Comparison of ENCODE assay signal across 11 mouse cellular contexts in the genomic region with DNA sequence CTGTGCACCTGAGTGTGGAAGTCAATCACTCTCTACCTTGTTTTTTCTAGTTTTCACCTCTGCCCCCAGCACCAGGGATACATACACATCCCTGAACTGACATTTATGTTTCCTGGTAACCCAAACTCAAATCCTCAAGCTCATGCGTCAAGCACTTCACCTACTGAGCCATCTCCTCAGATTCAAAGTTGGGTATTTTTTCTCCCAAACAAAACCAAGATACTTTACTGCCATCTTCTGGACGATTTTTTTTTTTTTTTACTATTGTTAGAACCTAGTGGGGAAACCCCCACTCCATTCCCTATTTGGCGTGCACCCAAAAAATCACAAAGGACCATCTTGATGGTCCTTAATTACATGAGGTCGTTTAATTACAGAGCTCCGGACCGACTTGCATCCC. TPM values are rescaled to one million over a fixed set of nuclear protein-coding genes. Genes with fewer than 3 reads are reported as not detected.
DNase-seq lines count a peak whose midpoint lies in the region; TF ChIP-seq lines count a peak whose summit lies in the region.
"Had no signal": no experiment of that assay in that cellular context is flagged by ENCODE, and none has a peak within 500 bp of the region (broad histone marks: within the 10 kb centered on the region; RNA-seq: fewer than 3 reads in every experiment).

No protein-coding gene starts in this region.

- WGBS in kidney, adult 2 months: 6% methylated on average over 6 of the region's 6 CpGs

- no peaks in the 10 kb centered on the region; the same call in 1 of the 2 replicates for H3K4me1 ChIP-seq in kidney, adult 2 months (ENCODE audit: control insufficient read depth, insufficient read depth, low read length)

- no peak for TF ChIP-seq CTCF in kidney, adult 2 months (conservative IDR thresholded peaks at IDR 0.05; ENCODE audit: insufficient read depth, insufficient read length, low read depth, low read length)

- peak; percentile 31 for DNase-seq in kidney, adult 2 months
- DNase-seq in kidney, postnatal 36 days: no peak
- DNase-seq in 416B (ENCODE audit: low read depth): peak; percentile 58
- peak; percentile 36 for DNase-seq in ES-CJ7 (ENCODE audit: low read depth, low spot score)
- peak; percentile 17 for DNase-seq in forelimb bud, embryonic 11.5 days (ENCODE audit: low read depth, low spot score)
- no peak for DNase-seq in adrenal gland, postnatal 10 days
- no peak for DNase-seq in right cerebral cortex, adult 18-20 months
- no peak for DNase-seq in heart, postnatal 10 days
- DNase-seq: gastrocnemius, postnatal 14 days; kidney, adult 18-20 months had no signal

- no peaks in the 10 kb centered on the region for H3K27me3 ChIP-seq in kidney, adult 2 months (replicated peaks; ENCODE audit: control insufficient read depth, insufficient read depth, low read length)
- H3K27me3 ChIP-seq: limb, embryonic 12.5 days had no signal

- intact Hi-C loops in heart, postnatal 10 days (cut with DNase I): loop anchor here (5.0 to 10.0 kb wide), 2 partner anchors 302 to 444 kb away; no protein-coding TSS in a partner anchor

- H3K36me3 ChIP-seq in kidney, adult 2 months (ENCODE audit: control insufficient read depth, insufficient read depth, low read length): no peaks in the 10 kb centered on the region
- H3K36me3 ChIP-seq: limb, embryonic 12.5 days had no signal

- no peak for TF ChIP-seq POLR2A in kidney, adult 2 months (IDR thresholded peaks at IDR 0.05; ENCODE audit: low read depth, low read length)

- no peak overlapping the region for H3K27ac ChIP-seq in kidney, adult 2 months (ENCODE audit: insufficient read depth, low read depth, low read length)
- H3K27ac ChIP-seq: limb, embryonic 12.5 days had no signal

- H3K4me3 ChIP-seq in kidney, adult 2 months (ENCODE audit: insufficient read depth, low read depth, low read length): no peak overlapping the region
- H3K4me3 ChIP-seq: limb, embryonic 12.5 days had no signal

RNA-seq across cellular contexts. Expression of a gene that starts 10.8 kb away (rescaled TPM):
- polyA plus RNA-seq in kidney, adult 2 months (2012; rRNA removed): 577 and 580 TPM in 2 replicates
- 10 to 100 TPM; 18.7 to 19.6 TPM for total RNA-seq in adrenal gland, postnatal 10 days (2021)
- total RNA-seq in heart, postnatal 10 days (2021): 10 to 100 TPM in 1 of 2 experiments, 1 to 10 TPM in 1; 8.3 to 10.1 TPM

RNA-seq across cellular contexts. Expression of a gene that starts 14.8 kb away (rescaled TPM):
- 5.9 and 6.7 TPM in 2 replicates for polyA plus RNA-seq in kidney, adult 2 months (2012; rRNA removed)
- 1 to 10 TPM; 7.2 to 8.9 TPM for total RNA-seq in adrenal gland, postnatal 10 days (2021)
- total RNA-seq in heart, postnatal 10 days (2021): 1 to 10 TPM; 4.5 to 5.1 TPM

Comparison
In these comparisons a context has a peak if more than half of its experiments do, and no peak if none do; other contexts are left out.
1. DNase-seq: peak in kidney, adult 2 months (single experiment), 416B (single experiment), ES-CJ7 (single experiment) and forelimb bud, embryonic 11.5 days (single experiment); none in kidney, postnatal 36 days (0 of 2), adrenal gland, postnatal 10 days (single experiment), right cerebral cortex, adult 18-20 months (single experiment) and heart, postnatal 10 days (0 of 2).